Mouse (Mus musculus) ES-Bruce4 (cell line): ENCODE data around the gene Ftsj3. TPM values are rescaled to one million over a fixed set of nuclear protein-coding genes. Genes with fewer than 3 reads are reported as not detected.
A peak's percentile ranks its signal among the peaks of the same experiment; 100 is the strongest.

Source experiments
- H3K27ac ChIP-seq: 2 replicates; pipeline ENCODE4 v1.5.1; 2012; ENCODE audit warnings: low read length, inconsistent platforms; ENCODE audit not compliant: insufficient read depth
- H3K27me3 ChIP-seq: 2 replicates; pipeline ENCODE4 v1.6.1; 2012; ENCODE audit warnings: mild to moderate bottlenecking, low read length, inconsistent platforms; ENCODE audit not compliant: control insufficient read depth, poor library complexity, insufficient read depth, severe bottlenecking
- H3K36me3 ChIP-seq: 2 replicates; pipeline ENCODE4 v1.6.1; 2012; ENCODE audit warnings: inconsistent platforms, mild to moderate bottlenecking, low read length, moderate library complexity; ENCODE audit not compliant: control insufficient read depth, poor library complexity, insufficient read depth, severe bottlenecking
- H3K4me1 ChIP-seq: one replicate; pipeline ENCODE4 v1.8.1; 2011; ENCODE audit warnings: low read length; ENCODE audit not compliant: control insufficient read depth, insufficient read depth
- H3K4me3 ChIP-seq: 2 replicates; pipeline ENCODE4 v1.5.1; 2011; ENCODE audit warnings: low read depth, mild to moderate bottlenecking, low read length
- H3K9ac ChIP-seq: 2 replicates; pipeline ENCODE4 v1.6.1; 2012; ENCODE audit warnings: low read depth, mild to moderate bottlenecking, inconsistent platforms; ENCODE audit not compliant: poor library complexity, severe bottlenecking
- H3K9me3 ChIP-seq: replicated peaks from 2 replicates; pipeline ENCODE4 v1.6.1; 2012; ENCODE audit warnings: mild to moderate bottlenecking, low read length, inconsistent platforms; ENCODE audit not compliant: control insufficient read depth, poor library complexity, insufficient read depth, severe bottlenecking
- CTCF ChIP-seq: IDR thresholded peaks from one replicate; pipeline ENCODE4 v1.8.1; 2011; ENCODE audit warnings: low read depth, low read length
- EP300 ChIP-seq: IDR thresholded peaks from 2 replicates; pipeline ENCODE4 v1.6.1; 2011; ENCODE audit warnings: low read depth, low read length; ENCODE audit not compliant: insufficient read depth
- POLR2A ChIP-seq: IDR thresholded peaks from one replicate; pipeline ENCODE4 v1.8.1; 2011; ENCODE audit warnings: low read length; ENCODE audit not compliant: insufficient read depth
- polyA plus RNA-seq: library from polyadenylated mRNA; stranded (reverse); fragments of >200 nt; gene quantifications from 2 replicates; pipeline ENCODE4 v1.2.4, GENCODE M21; 2011; ENCODE audit warnings: low read depth; ENCODE audit not compliant: missing spikeins, insufficient read depth, insufficient read length

Ftsj3 gene
- polyA plus RNA-seq, 1 experiment: 156 TPM

- H3K4me3 ChIP-seq: peak within 1 kb of the TSS; percentile 97
- TF ChIP-seq POLR2A (peak; percentile 76), EP300 (no peak; the same call in 1 of the 2 replicates)
- H3K36me3 ChIP-seq: peaks cover 8% of the 10 kb centered on the region
- H3K4me1 ChIP-seq: peaks cover 3% of the 10 kb centered on the region
- peak within 1 kb of the TSS; percentile 95 for H3K9ac ChIP-seq
- no peaks in the 10 kb centered on the region for H3K27me3 ChIP-seq
- H3K9me3 ChIP-seq: no peaks in the 10 kb centered on the region
- peak within 1 kb of the TSS; percentile 85 for H3K27ac ChIP-seq
Observed at GRCm38 (mm10) chr11:106216730-106217490, 39.0 kb downstream of the Ftsj3 start, which contains the start of gene Ddx42. Ddx42 (plus strand) TSS chr11:106216926.

- peak within 1 kb of the TSS; percentile 95 for H3K9ac ChIP-seq
- peaks cover 10% of the 10 kb centered on the region for H3K36me3 ChIP-seq
- no peaks in the 10 kb centered on the region for H3K27me3 ChIP-seq
- peaks cover 3% of the 10 kb centered on the region for H3K4me1 ChIP-seq
- H3K27ac ChIP-seq: peak within 1 kb of the TSS; percentile 85
- no peaks in the 10 kb centered on the region for H3K9me3 ChIP-seq
- TF ChIP-seq POLR2A (peak; percentile 25), CTCF (no peak), EP300 (no peak)
- peak within 1 kb of the TSS; percentile 97 for H3K4me3 ChIP-seq
Observed at GRCm38 (mm10) chr11:106215927-106216729, 39.8 kb downstream of the Ftsj3 start, which contains the start of gene Ccdc47. Ccdc47 (minus strand) TSS chr11:106216344.

- peaks cover 3% of the 10 kb centered on the region for H3K4me1 ChIP-seq
- peak overlapping the region; percentile 95 for H3K9ac ChIP-seq
- H3K36me3 ChIP-seq: peaks cover 15% of the 10 kb centered on the region
- H3K4me3 ChIP-seq: peak overlapping the region; percentile 79
- H3K9me3 ChIP-seq: no peaks in the 10 kb centered on the region
- H3K27ac ChIP-seq: 0 out of 2 replicates have a peak overlapping the region, but pooled peaks have one; percentile 8
- no peaks in the 10 kb centered on the region for H3K27me3 ChIP-seq
- TF ChIP-seq POLR2A (no peak), CTCF (no peak), EP300 (no peak)
Observed at GRCm38 (mm10) chr11:106215450-106215859, 40.4 kb downstream of the Ftsj3 start.

- H3K27ac ChIP-seq: no peak overlapping the region
- H3K9me3 ChIP-seq: no peaks in the 10 kb centered on the region
- no peaks in the 10 kb centered on the region for H3K27me3 ChIP-seq
- peaks cover 21% of the 10 kb centered on the region for H3K36me3 ChIP-seq
- no peak overlapping the region for H3K4me3 ChIP-seq
- H3K9ac ChIP-seq: peak overlapping the region; percentile 95
- TF ChIP-seq CTCF (no peak), POLR2A (no peak), EP300 (no peak)
- peaks cover 3% of the 10 kb centered on the region for H3K4me1 ChIP-seq
Observed at GRCm38 (mm10) chr11:106214856-106215255, 41.0 kb downstream of the Ftsj3 start.

- TF ChIP-seq POLR2A (no peak), CTCF (no peak), EP300 (no peak)
- Histone ChIP-seq H3K4me1 (peaks cover 3% of the 10 kb centered on the region), H3K4me3 (no peak overlapping the region), H3K27ac (no peak overlapping the region), H3K36me3 (peaks cover 29% of the 10 kb centered on the region), H3K27me3 (no peaks in the 10 kb centered on the region), H3K9ac (no peak overlapping the region), H3K9me3 (no peaks in the 10 kb centered on the region)
Observed at GRCm38 (mm10) chr11:106212771-106213170, 43.1 kb downstream of the Ftsj3 start.

- no peak for TF ChIP-seq EP300
- TF ChIP-seq POLR2A: no peak
Observed at GRCm38 (mm10) chr11:106202123-106202465, 53.8 kb downstream of the Ftsj3 start, which contains the start of gene Strada. Strada (minus strand) TSS chr11:106202168.

More at GRCm38 (mm10) chr11:106202123-106202465, 53.8 kb downstream of the Ftsj3 start, which contains the start of gene Strada:
- Histone ChIP-seq H3K27ac (no peak within 1 kb of the TSS; the same call in 1 of the 2 replicates), H3K27me3 (no peaks in the 10 kb centered on the region), H3K4me3 (no peak within 1 kb of the TSS), H3K4me1 (no peaks in the 10 kb centered on the region), H3K36me3 (peaks cover 53% of the 10 kb centered on the region), H3K9me3 (no peaks in the 10 kb centered on the region), H3K9ac (no peak within 1 kb of the TSS)
